ENCODE assay signal across 8 mouse cellular contexts in the genomic region with DNA sequence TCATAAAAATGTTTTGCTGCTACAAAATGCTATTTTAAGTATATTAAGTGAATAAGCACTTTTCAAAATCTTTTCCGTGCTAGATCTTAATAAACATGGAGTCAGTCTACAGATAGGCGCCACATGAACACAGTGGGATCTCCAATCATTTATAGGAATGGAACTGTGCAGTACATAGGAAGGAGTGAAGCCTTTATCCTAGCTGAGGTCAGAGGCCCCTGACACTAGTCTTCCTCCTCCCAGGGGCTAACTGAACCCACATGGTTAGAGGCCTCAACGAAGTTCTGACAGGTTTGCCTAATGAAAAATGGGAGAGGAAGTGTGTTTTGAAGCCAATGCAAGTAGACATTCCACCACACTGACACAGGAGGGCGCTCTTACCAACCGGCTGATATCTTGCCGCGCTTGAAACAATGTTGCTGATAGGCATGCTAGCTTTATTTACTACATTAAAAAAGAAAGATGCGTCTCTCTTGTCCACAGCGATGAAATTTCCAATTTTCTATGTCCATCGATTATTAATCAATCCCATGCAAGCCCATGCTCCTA. TPM values are rescaled to one million over a fixed set of nuclear protein-coding genes. Genes with fewer than 3 reads are reported as not detected.
DNase-seq lines count a peak whose midpoint lies in the region; ATAC-seq and TF ChIP-seq lines count a peak whose summit lies in the region.

No protein-coding gene starts in this region.

- 20% methylated on average over 10 of the region's 10 CpGs for whole genome bisulfite sequencing in kidney, adult 2 months
- WGBS in liver, adult 2 months, result 19% methylated on average over 10 of the region's 10 CpGs
- WGBS in thymus, adult 2 months, result 19% methylated on average over 10 of the region's 10 CpGs

- H3K9ac ChIP-seq in ES-E14 (ENCODE audit: insufficient read depth, low read depth, low read length, poor library complexity, severe bottlenecking), result no peak overlapping the region
- H3K9ac ChIP-seq in liver, adult 2 months (ENCODE audit: low read depth, low read length), result no peak overlapping the region

- no peak overlapping the region for H3K4me3 ChIP-seq in ES-E14 (ENCODE audit: insufficient read depth in 1 of 2, low read depth in 1 of 2, low read length in 2 of 2, poor library complexity in 1 of 2, severe bottlenecking in 1 of 2)
- no peak overlapping the region for H3K4me3 ChIP-seq in kidney, adult 2 months (ENCODE audit: insufficient read depth, low read depth, low read length)
- H3K4me3 ChIP-seq in liver, adult 2 months (ENCODE audit: insufficient read depth, low read depth, low read length), result no peak overlapping the region
- no peak overlapping the region for H3K4me3 ChIP-seq in thymus, adult 2 months (ENCODE audit: control insufficient read depth, insufficient read depth, low read length)

- TF ChIP-seq CTCF in kidney, adult 2 months (conservative IDR thresholded peaks at IDR 0.05; ENCODE audit: insufficient read depth, insufficient read length, low read depth, low read length), result peak; percentile 97
- TF ChIP-seq CTCF in liver, adult 2 months (IDR thresholded peaks at IDR 0.05; ENCODE audit: low read depth, low read length), result peak; percentile 79
- TF ChIP-seq CTCF in thymus, adult 2 months (IDR thresholded peaks at IDR 0.05; ENCODE audit: borderline replicate concordance, control insufficient read depth, extremely low read depth, insufficient read depth, low read length, poor library complexity), result no peak

- H3K27ac ChIP-seq in ES-E14 (ENCODE audit: insufficient read depth, low read depth, low read length, poor library complexity, severe bottlenecking), result no peak overlapping the region
- no peak overlapping the region for H3K27ac ChIP-seq in kidney, adult 2 months (ENCODE audit: insufficient read depth, low read depth, low read length)
- H3K27ac ChIP-seq in liver, adult 2 months (replicated peaks; ENCODE audit: insufficient read depth, low read depth, low read length), result no peak overlapping the region
- no peak overlapping the region for H3K27ac ChIP-seq in thymus, adult 2 months (ENCODE audit: control insufficient read depth, insufficient read depth, low read length)

- peak; percentile 83 for ATAC-seq in frontal cortex, adult (ENCODE audit: low TSS enrichment)

- H3K27me3 ChIP-seq in kidney, adult 2 months (replicated peaks; ENCODE audit: control insufficient read depth, insufficient read depth, low read length), result no peaks in the 10 kb centered on the region
- H3K27me3 ChIP-seq in liver, adult 2 months (ENCODE audit: control insufficient read depth, insufficient read depth, low read length), result no peaks in the 10 kb centered on the region
- H3K27me3 ChIP-seq in thymus, adult 2 months (ENCODE audit: control insufficient read depth, insufficient read depth, low read length), result no peaks in the 10 kb centered on the region

- H3K36me3 ChIP-seq in ES-E14 (ENCODE audit: control insufficient read depth, insufficient read depth, low read length, poor library complexity, severe bottlenecking), result no peaks in the 10 kb centered on the region
- no peaks in the 10 kb centered on the region for H3K36me3 ChIP-seq in kidney, adult 2 months (ENCODE audit: control insufficient read depth, insufficient read depth, low read length)
- no peaks in the 10 kb centered on the region for H3K36me3 ChIP-seq in liver, adult 2 months (ENCODE audit: control insufficient read depth, insufficient read depth, low read length)
- no peaks in the 10 kb centered on the region for H3K36me3 ChIP-seq in thymus, adult 2 months (ENCODE audit: control insufficient read depth, insufficient read depth, low read length)

- in situ Hi-C loops in ES-E14 (cut with MboI; ENCODE audit: low sequenced_read_pairs in 2 of 2, unreplicated experiment in 2 of 2), result no loop called here

- no peak for TF ChIP-seq POLR2A in kidney, adult 2 months (IDR thresholded peaks at IDR 0.05; ENCODE audit: low read depth, low read length)
- no peak for TF ChIP-seq POLR2A in liver, adult 2 months (IDR thresholded peaks at IDR 0.05; ENCODE audit: extremely low read depth, insufficient read depth, low read length)
- no peak for TF ChIP-seq POLR2A in thymus, adult 2 months (IDR thresholded peaks at IDR 0.05; ENCODE audit: control insufficient read depth, extremely low read depth, insufficient read depth, low read length, poor library complexity)

- peaks cover 6 to 13% of the 10 kb centered on the region in 2 experiments for H3K4me1 ChIP-seq in ES-E14 (ENCODE audit: control insufficient read depth in 2 of 2, insufficient read depth in 2 of 2, low read length in 2 of 2, poor library complexity in 1 of 2)
- no peaks in the 10 kb centered on the region; the same call in 1 of the 2 replicates for H3K4me1 ChIP-seq in kidney, adult 2 months (ENCODE audit: control insufficient read depth, insufficient read depth, low read length)
- H3K4me1 ChIP-seq in liver, adult 2 months (ENCODE audit: control insufficient read depth, insufficient read depth, low read length), result no peaks in the 10 kb centered on the region
- no peaks in the 10 kb centered on the region for H3K4me1 ChIP-seq in thymus, adult 2 months (replicated peaks; ENCODE audit: control insufficient read depth, insufficient read depth, low read length)

- peak; percentile 13 for DNase-seq in 3134 (ENCODE audit: extremely low read depth, insufficient read length, low spot score)
- DNase-seq in ES-E14 (ENCODE audit: low read depth, low spot score), result peak; percentile 63
- peak; percentile 46 for DNase-seq in cerebellum, adult 11-12 months
- DNase-seq in kidney, adult 2 months, result peak; percentile 82
- DNase-seq in liver, adult 2 months (ENCODE audit: extremely low read depth, low read depth, low spot score), result peak; percentile 60
- peak; percentile 70 for DNase-seq in ovary, postnatal 14 days (ENCODE audit: low spot score)
- DNase-seq in thymus, adult 2 months, result peak; percentile 67

- H3K9me3 ChIP-seq in ES-E14 (ENCODE audit: control insufficient read depth, insufficient read depth, low read depth, low read length), result no peaks in the 10 kb centered on the region

- no peaks in the 10 kb centered on the region for H3K79me2 ChIP-seq in liver, adult 2 months (ENCODE audit: control insufficient read depth, insufficient read depth, low read length)

TF ChIP-seq in ES-E14, 5 proteins besides CTCF, POLR2A, EP300 and RAD21:
- TF ChIP-seq ZC3H11A (IDR thresholded peaks at IDR 0.05; ENCODE audit: borderline replicate concordance, low read depth, low read length) (peak; percentile 69; the same call in 1 of the 2 replicates), HCFC1 (IDR thresholded peaks at IDR 0.05; ENCODE audit: borderline replicate concordance, insufficient read depth, low read length) (no peak), ZNF384 (IDR thresholded peaks at IDR 0.05; ENCODE audit: low read depth, low read length) (0 out of 2 replicates have a peak, but pooled peaks have one; percentile 20), MAFK (IDR thresholded peaks at IDR 0.05; ENCODE audit: insufficient read depth, low read depth, low read length) (no peak), CHD2 (IDR thresholded peaks at IDR 0.05; ENCODE audit: low read depth, low read length) (no peak)
TF ChIP-seq in ES-E14: peak in this region for 2.

RNA-seq across cellular contexts. Expression of gene Laptm4a, which starts 32.3 kb away (rescaled TPM):
- total RNA-seq in ES-E14 (2012; rRNA removed), result 238 and 248 TPM in 2 replicates
- 256 and 291 TPM in 2 replicates for polyA plus RNA-seq in kidney, adult 2 months (2012; rRNA removed)
- 197 and 202 TPM in 2 replicates for total RNA-seq in liver, adult 2 months (2014; rRNA removed)
- 155 TPM in 2 replicates for polyA plus RNA-seq in liver, adult 2 months (2012; rRNA removed)
- 109 and 138 TPM in 2 replicates for polyA plus RNA-seq in thymus, adult 2 months (2012; rRNA removed)

RNA-seq across cellular contexts. Expression of gene Matn3, which starts 58.5 kb away (rescaled TPM):
- total RNA-seq in ES-E14 (2012; rRNA removed), result 2.5 and 5.3 TPM in 2 replicates
- not detected in 2 replicates for polyA plus RNA-seq in kidney, adult 2 months (2012; rRNA removed)
- total RNA-seq in liver, adult 2 months (2014; rRNA removed), result not detected in 2 replicates
- not detected in 2 replicates for polyA plus RNA-seq in liver, adult 2 months (2012; rRNA removed)
- 0.06 and 0.15 TPM in 2 replicates for polyA plus RNA-seq in thymus, adult 2 months (2012; rRNA removed)

Comparison
In these comparisons a context has a peak if more than half of its experiments do, and no peak if none do; other contexts are left out.
1. DNase-seq: peak in every context shown above with its lines; median percentile 82 in kidney, adult 2 months; 70 in ovary, postnatal 14 days; 67 in thymus, adult 2 months; 63 in ES-E14; 60 in liver, adult 2 months; 46 in cerebellum, adult 11-12 months; 13 in 3134.